Mouse (Mus musculus) embryonic fibroblast, embryonic 13.5 days (primary cell): ENCODE results near the gene Scd3.

ENCODE experiments used
- CTCF ChIP-seq: IDR thresholded peaks from 2 replicates; pipeline ENCODE4 v1.5.1; 2011; ENCODE audit warnings: mild to moderate bottlenecking, control low read depth, low read length, moderate library complexity, borderline replicate concordance; ENCODE audit not compliant: insufficient read depth
- POLR2A ChIP-seq: IDR thresholded peaks from 2 replicates; pipeline ENCODE4 v1.6.1; 2011; ENCODE audit warnings: low read depth, mild to moderate bottlenecking, control low read depth, low read length, moderate library complexity

DNA sequence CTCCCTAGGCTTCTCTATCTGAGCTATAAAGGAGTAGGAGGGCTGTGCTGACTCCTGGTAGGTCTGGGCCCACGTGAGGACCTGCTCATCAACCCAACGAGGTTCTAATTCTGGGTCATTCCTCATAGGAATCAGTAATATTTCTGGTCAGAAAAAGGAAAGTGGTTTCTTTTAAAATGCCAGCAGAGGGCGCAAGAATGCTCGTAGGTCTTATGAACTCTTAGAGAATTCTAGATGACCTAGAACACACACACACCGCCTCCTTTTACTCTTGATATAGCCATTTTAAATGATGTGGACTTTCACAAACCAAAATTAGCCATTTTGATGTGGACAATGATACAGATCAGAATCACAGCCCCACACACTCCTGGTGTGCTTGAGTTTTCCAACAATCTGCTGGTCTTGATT, 42.7 kb downstream of the Scd3 start:
- TF ChIP-seq CTCF (no peak), POLR2A (no peak)
